Mouse (Mus musculus) intestine, postnatal 0 days (tissue): ENCODE measurements at regions not wholly inside any gene's neighbourhood (a gene's known extent, or its start where the extent isn't known, plus 50 kb on each side); places are given as distances from the start of the nearest gene placed in this dataset.

ENCODE experiments used
- ATAC-seq: fragments of 200-750 bp; cut with Nextera tagmentation; 2 replicates; pipeline ENCODE4 v1.8.0; 2017; ENCODE audit warnings: mild to moderate bottlenecking, moderate TSS enrichment, moderate library complexity
- H3K27ac ChIP-seq: fragments of 300-500 bp; sonication (generic); 2 replicates; pipeline ENCODE4 v1.5.1; 2014; ENCODE audit warnings: mild to moderate bottlenecking, low read depth, low read length, moderate library complexity
- H3K27me3 ChIP-seq: fragments of 300-500 bp; sonication (generic); replicated peaks from 2 replicates; pipeline ENCODE4 v1.6.1; 2014; ENCODE audit warnings: low read length, mixed read lengths; ENCODE audit not compliant: control insufficient read depth, insufficient read depth
- H3K36me3 ChIP-seq: fragments of 300-500 bp; sonication (generic); 2 replicates; pipeline ENCODE4 v1.6.1; 2014; ENCODE audit warnings: mild to moderate bottlenecking, moderate library complexity; ENCODE audit not compliant: control insufficient read depth, insufficient read depth
- H3K4me1 ChIP-seq: fragments of 300-500 bp; sonication (generic); replicated peaks from 2 replicates; pipeline ENCODE4 v1.6.1; 2014; ENCODE audit warnings: antibody characterized with exemption, low read length, mixed read lengths; ENCODE audit not compliant: control insufficient read depth, insufficient read depth
- H3K4me2 ChIP-seq: fragments of 300-500 bp; sonication (generic); replicated peaks from 2 replicates; pipeline ENCODE4 v1.6.1; 2014; ENCODE audit warnings: low read depth, mild to moderate bottlenecking, moderate library complexity
- H3K4me3 ChIP-seq: fragments of 300-500 bp; sonication (generic); 2 replicates; pipeline ENCODE4 v1.5.1; 2014; ENCODE audit warnings: low read depth, low read length
- H3K9ac ChIP-seq: fragments of 300-500 bp; sonication (generic); 2 replicates; pipeline ENCODE4 v1.6.1; 2014; ENCODE audit warnings: mild to moderate bottlenecking, low read depth, low read length
- H3K9me3 ChIP-seq: fragments of 300-500 bp; sonication (generic); 2 replicates; pipeline ENCODE4 v1.6.1; 2016; ENCODE audit warnings: mixed run types; ENCODE audit not compliant: control insufficient read depth
- CTCF ChIP-seq: sonication (generic); IDR thresholded peaks from 2 replicates; pipeline ENCODE4 v1.5.1; 2016; ENCODE audit warnings: low read depth, mild to moderate bottlenecking, control low read depth, antibody characterized with exemption, moderate library complexity
- WGBS: fragments of 180-500 bp; shearing (Covaris S2); extraction: QIAGEN DNeasy Blood & Tissue Kit; methylation state at CpG from one replicate; pipeline ENCODE4 v1.1.7; 2014; 5-methylcytosine and 5-hydroxymethylcytosine counted together

DNA sequence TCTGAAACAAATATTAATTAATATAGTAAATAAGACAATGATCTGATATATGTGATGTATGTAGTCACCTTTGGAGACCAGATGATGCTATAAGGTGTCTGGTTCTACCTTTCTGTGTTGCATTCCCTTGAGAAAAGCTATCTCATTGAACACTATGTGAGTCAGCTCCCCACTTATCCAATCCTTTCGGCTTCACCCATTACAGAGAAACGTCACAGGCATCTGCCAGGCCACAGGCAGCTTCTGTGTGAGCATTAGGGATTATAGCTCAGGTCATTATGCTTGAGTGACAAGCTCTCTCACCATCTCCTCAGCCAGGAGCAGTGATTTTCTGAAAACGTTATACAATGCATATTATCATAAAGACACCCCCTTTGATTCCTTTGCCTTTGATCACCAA, 276.7 kb upstream of the Cntnap5b start:
- 69% methylated on average over 3 of the region's 3 CpGs for WGBS
- Histone ChIP-seq H3K9ac (no peak overlapping the region), H3K9me3 (no peaks in the 10 kb centered on the region), H3K27ac (no peak overlapping the region), H3K36me3 (no peaks in the 10 kb centered on the region), H3K4me2 (no peak overlapping the region), H3K4me3 (no peak overlapping the region), H3K27me3 (no peaks in the 10 kb centered on the region), H3K4me1 (no peaks in the 10 kb centered on the region)
- no peak for TF ChIP-seq CTCF
- ATAC-seq: no peak

DNA sequence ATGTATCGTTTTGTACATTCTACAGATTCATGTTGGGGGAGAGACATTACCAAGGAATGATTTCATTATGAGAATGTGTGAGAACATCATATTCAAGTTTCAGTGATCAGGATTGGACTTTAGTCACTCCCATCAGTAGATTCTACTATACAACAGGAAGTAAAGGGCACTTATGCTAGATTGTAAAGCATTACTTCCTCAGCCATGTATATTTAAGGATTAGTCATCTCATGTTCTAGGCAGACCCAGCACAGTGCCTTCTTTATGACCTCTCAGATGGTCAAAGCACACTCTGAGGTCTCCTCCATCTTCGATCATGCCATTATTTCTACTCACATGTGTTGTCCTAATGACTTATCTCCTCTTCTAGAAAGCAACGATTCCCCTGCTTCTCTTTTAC, 275.1 kb upstream of the Cntnap5b start:
- no peaks in the 10 kb centered on the region for H3K4me1 ChIP-seq
- peak; percentile 56; the same call in 1 of the 2 replicates for ATAC-seq
- H3K4me2 ChIP-seq: no peak overlapping the region
- H3K4me3 ChIP-seq: no peak overlapping the region
- H3K9me3 ChIP-seq: no peaks in the 10 kb centered on the region
- no peak overlapping the region for H3K9ac ChIP-seq
- WGBS: 84% methylated on average over 3 of the region's 3 CpGs
- no peak for TF ChIP-seq CTCF
- H3K27ac ChIP-seq: no peak overlapping the region
- no peaks in the 10 kb centered on the region for H3K27me3 ChIP-seq
- no peaks in the 10 kb centered on the region for H3K36me3 ChIP-seq
